Mouse (Mus musculus) lung, postnatal 10 days (tissue): Measurements from ENCODE around the gene Gm20425.
A peak's percentile ranks its signal among the peaks of the same experiment; 100 is the strongest.

ENCODE experiments used
- DNase-seq: peaks from one replicate; pipeline ENCODE4 v3.0.0; 2021

Gene Gm20425

GRCm38 (mm10) chr9:103149074-103149799, 80.9 kb downstream of the Gm20425 start:
- no peak for DNase-seq

- DNase-seq: no peak
Observed at GRCm38 (mm10) chr9:103147103-103147502, 83.0 kb downstream of the Gm20425 start.

- DNase-seq: peak; percentile 27
Observed at GRCm38 (mm10) chr9:103146703-103147102, 83.4 kb downstream of the Gm20425 start.

GRCm38 (mm10) chr9:103146257-103146656, 83.8 kb downstream of the Gm20425 start:
- DNase-seq: no peak

- DNase-seq: no peak
Observed at GRCm38 (mm10) chr9:103145351-103145750, 84.8 kb downstream of the Gm20425 start.

GRCm38 (mm10) chr9:103143881-103144280, 86.2 kb downstream of the Gm20425 start:
- DNase-seq: no peak

- DNase-seq: no peak
Observed at GRCm38 (mm10) chr9:103141266-103141665, 88.8 kb downstream of the Gm20425 start.

- DNase-seq: no peak
Observed at GRCm38 (mm10) chr9:103140384-103140783, 89.7 kb downstream of the Gm20425 start.
